Mouse (Mus musculus): ENCODE results near the gene Asb10. TPM values are rescaled to one million over a fixed set of nuclear protein-coding genes. Genes with fewer than 3 reads are reported as not detected.

Asb10 gene
- polyA plus RNA-seq, 2 experiments = 1.1 to 2.7 TPM

DNA sequence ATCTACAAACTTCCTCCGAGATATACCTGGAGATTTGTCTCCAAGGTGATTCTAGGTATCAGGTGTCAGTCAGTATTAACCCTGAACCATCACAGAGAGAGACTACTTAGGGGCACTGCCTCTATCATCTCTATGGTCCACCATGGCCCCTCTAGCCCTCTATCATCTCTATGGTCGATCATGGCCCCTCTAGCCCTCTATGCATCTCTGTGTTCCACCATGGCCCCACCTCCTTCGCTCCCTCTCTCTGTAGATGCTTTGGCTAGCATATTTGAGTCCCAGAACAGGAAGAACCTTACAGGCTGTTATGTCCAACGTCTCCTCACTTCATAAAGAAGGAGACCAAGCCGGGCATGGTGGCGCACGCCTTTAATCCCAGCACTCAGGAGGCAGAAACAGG, 1.9 kb upstream of the Asb10 start:
- no peak overlapping the region for H3K4me3 ChIP-seq (replicated peaks; ENCODE audit: low read length)
- H3K9ac ChIP-seq (ENCODE audit: low read depth, low read length, severe bottlenecking) = no peak overlapping the region
- WGBS = 80% methylated on average over 7 of the region's 7 CpGs
- no peaks in the 10 kb centered on the region for H3K36me3 ChIP-seq (ENCODE audit: control insufficient read depth, insufficient read depth, low read length)
- DNase-seq (ENCODE audit: low spot score) (no peak), ATAC-seq (ENCODE audit: low FRiP score, low read depth) (no peak)
- TF ChIP-seq POLR2A (IDR thresholded peaks at IDR 0.05; ENCODE audit: borderline replicate concordance, extremely low read depth, insufficient read depth, insufficient read length) = no peak
- H3K4me2 ChIP-seq (replicated peaks; ENCODE audit: low read depth, low read length, severe bottlenecking) = no peak overlapping the region
- no peaks in the 10 kb centered on the region for H3K9me3 ChIP-seq (ENCODE audit: control insufficient read depth, low read length)
- no peak overlapping the region for H3K27ac ChIP-seq (replicated peaks; ENCODE audit: low read depth, low read length)
- H3K4me1 ChIP-seq (ENCODE audit: control insufficient read depth, insufficient read depth, low read length) = peaks cover 18% of the 10 kb centered on the region
- H3K27me3 ChIP-seq (ENCODE audit: control insufficient read depth, insufficient read depth, low read length) = no peaks in the 10 kb centered on the region

DNA sequence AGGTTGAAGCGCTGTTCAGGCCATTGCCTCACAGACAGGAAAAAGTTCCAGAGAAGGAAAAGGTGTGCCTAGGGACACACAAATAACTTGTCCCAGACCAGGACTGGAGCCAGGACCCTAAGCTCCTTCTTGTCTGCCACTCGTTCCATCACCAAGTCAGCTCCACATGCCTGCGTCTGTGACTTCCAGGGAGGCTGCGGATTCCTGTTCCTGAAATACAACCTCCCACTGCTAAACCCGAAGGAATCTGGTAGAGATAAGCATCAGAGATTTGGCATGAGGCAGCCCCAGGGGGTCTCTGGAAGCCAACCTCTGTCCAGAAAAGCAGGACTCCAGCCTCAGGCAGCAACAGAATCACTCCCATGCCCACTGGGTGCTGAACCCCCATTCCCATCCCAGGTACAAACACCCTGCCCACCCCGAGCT, 379 bp upstream of the Asb10 start:
- Histone ChIP-seq H3K27ac (replicated peaks; ENCODE audit: low read depth, low read length) (no peak overlapping the region), H3K9me3 (ENCODE audit: control insufficient read depth, low read length) (no peaks in the 10 kb centered on the region), H3K36me3 (ENCODE audit: control insufficient read depth, insufficient read depth, low read length) (no peaks in the 10 kb centered on the region), H3K4me3 (replicated peaks; ENCODE audit: low read length) (no peak overlapping the region), H3K4me1 (ENCODE audit: control insufficient read depth, insufficient read depth, low read length) (peaks cover 18% of the 10 kb centered on the region), H3K9ac (ENCODE audit: low read depth, low read length, severe bottlenecking) (no peak overlapping the region), H3K27me3 (ENCODE audit: control insufficient read depth, insufficient read depth, low read length) (no peaks in the 10 kb centered on the region), H3K4me2 (replicated peaks; ENCODE audit: low read depth, low read length, severe bottlenecking) (peak overlapping the region; percentile 24; the same call in 1 of the 2 replicates)
- TF ChIP-seq POLR2A (IDR thresholded peaks at IDR 0.05; ENCODE audit: borderline replicate concordance, extremely low read depth, insufficient read depth, insufficient read length) = no peak
- DNase-seq (ENCODE audit: low spot score) = no peak
- WGBS = 11% methylated on average over 6 of the region's 6 CpGs
- peak; percentile 17; the same call in 1 of the 2 replicates for ATAC-seq (ENCODE audit: low FRiP score, low read depth)

DNA sequence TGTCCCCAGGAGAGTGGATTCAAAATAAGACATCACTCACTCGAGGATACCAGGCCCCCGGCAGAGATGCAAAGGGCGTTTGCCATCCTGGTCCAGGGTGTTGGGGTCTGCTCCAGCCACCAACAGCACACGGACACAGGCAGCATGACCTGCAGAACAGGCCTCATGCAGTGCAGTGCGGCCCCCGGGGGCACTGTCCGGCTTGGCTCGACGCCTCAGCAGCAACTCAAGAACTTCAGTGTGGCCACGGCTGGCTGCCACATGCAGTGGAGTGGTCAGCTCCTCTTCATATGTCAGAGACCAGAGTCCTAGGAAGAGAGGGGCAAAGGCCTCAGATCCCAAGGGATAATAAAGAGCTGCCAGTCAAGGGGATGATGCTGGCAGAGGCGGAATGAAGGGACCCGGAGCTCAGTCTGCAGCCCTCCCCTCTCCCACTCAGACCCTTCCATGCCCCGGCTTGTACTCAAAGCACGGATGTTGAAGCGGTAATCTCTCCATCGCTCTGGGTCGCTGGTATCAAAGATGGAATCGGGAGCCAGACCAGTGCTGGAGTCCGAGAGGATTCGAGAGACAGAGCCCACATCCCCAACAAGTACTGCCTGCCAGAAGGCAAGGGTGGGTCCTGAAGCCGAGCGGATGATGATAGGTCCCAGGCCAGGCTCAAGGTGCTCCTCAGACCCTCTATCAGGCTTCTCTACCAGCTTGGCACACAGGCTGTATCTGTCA, 1.0 kb downstream of the Asb10 start:
- H3K27ac ChIP-seq (replicated peaks; ENCODE audit: low read depth, low read length) = no peak overlapping the region
- DNase-seq (ENCODE audit: low spot score) (no peak), ATAC-seq (ENCODE audit: low FRiP score, low read depth) (no peak)
- no peak overlapping the region for H3K9ac ChIP-seq (ENCODE audit: low read depth, low read length, severe bottlenecking)
- no peak overlapping the region for H3K4me2 ChIP-seq (replicated peaks; ENCODE audit: low read depth, low read length, severe bottlenecking)
- no peaks in the 10 kb centered on the region for H3K9me3 ChIP-seq (ENCODE audit: control insufficient read depth, low read length)
- H3K4me3 ChIP-seq (replicated peaks; ENCODE audit: low read length) = no peak overlapping the region
- H3K4me1 ChIP-seq (ENCODE audit: control insufficient read depth, insufficient read depth, low read length) = peaks cover 18% of the 10 kb centered on the region
- no peaks in the 10 kb centered on the region for H3K27me3 ChIP-seq (ENCODE audit: control insufficient read depth, insufficient read depth, low read length)
- no peak for TF ChIP-seq POLR2A (IDR thresholded peaks at IDR 0.05; ENCODE audit: borderline replicate concordance, extremely low read depth, insufficient read depth, insufficient read length)
- WGBS = 79% methylated on average over 22 of the region's 22 CpGs
- H3K36me3 ChIP-seq (ENCODE audit: control insufficient read depth, insufficient read depth, low read length) = no peaks in the 10 kb centered on the region

DNA sequence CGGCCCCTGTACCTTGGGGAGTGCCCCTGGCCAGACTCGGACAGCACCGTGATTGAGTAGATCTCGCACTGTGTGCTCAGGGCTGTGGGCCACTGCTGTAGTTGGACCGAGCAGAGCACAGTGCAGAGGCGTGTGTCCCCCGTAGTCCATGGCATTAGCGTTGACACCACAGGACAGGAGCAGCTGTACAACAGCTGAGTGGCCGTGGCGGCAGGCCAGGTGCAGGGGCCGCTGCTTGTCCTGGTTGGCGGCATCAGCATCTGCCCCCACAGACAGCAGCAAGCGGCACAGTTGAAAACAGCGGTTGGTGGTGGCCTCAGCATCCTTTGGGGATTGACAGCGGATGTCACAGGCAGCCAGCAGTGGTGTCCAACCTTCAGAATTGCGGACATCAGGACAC, 3.2 kb downstream of the Asb10 start:
- DNase-seq (ENCODE audit: low spot score) (peak; percentile 37), ATAC-seq (ENCODE audit: low FRiP score, low read depth) (peak; percentile 27; the same call in 1 of the 2 replicates)

GRCm38 (mm10) chr5:24536511-24536910, 4.3 kb downstream of the Asb10 start:
- no peak for TF ChIP-seq POLR2A (IDR thresholded peaks at IDR 0.05; ENCODE audit: borderline replicate concordance, extremely low read depth, insufficient read depth, insufficient read length)
- Histone ChIP-seq H3K9me3 (ENCODE audit: control insufficient read depth, low read length) (no peaks in the 10 kb centered on the region), H3K4me3 (replicated peaks; ENCODE audit: low read length) (no peak overlapping the region), H3K27ac (replicated peaks; ENCODE audit: low read depth, low read length) (no peak overlapping the region), H3K4me1 (ENCODE audit: control insufficient read depth, insufficient read depth, low read length) (peaks cover 18% of the 10 kb centered on the region), H3K9ac (ENCODE audit: low read depth, low read length, severe bottlenecking) (no peak overlapping the region), H3K4me2 (replicated peaks; ENCODE audit: low read depth, low read length, severe bottlenecking) (no peak overlapping the region), H3K36me3 (ENCODE audit: control insufficient read depth, insufficient read depth, low read length) (no peaks in the 10 kb centered on the region), H3K27me3 (ENCODE audit: control insufficient read depth, insufficient read depth, low read length) (no peaks in the 10 kb centered on the region)
- no peak for ATAC-seq (ENCODE audit: low FRiP score, low read depth)
- WGBS = 75% methylated on average over 5 of the region's 5 CpGs
- no peak for DNase-seq (ENCODE audit: low spot score)

More for the DNA sequence above, 3.2 kb downstream of the Asb10 start:
- H3K4me2 ChIP-seq (replicated peaks; ENCODE audit: low read depth, low read length, severe bottlenecking) = no peak overlapping the region
- no peaks in the 10 kb centered on the region for H3K27me3 ChIP-seq (ENCODE audit: control insufficient read depth, insufficient read depth, low read length)
- no peaks in the 10 kb centered on the region for H3K36me3 ChIP-seq (ENCODE audit: control insufficient read depth, insufficient read depth, low read length)
- H3K4me3 ChIP-seq (replicated peaks; ENCODE audit: low read length) = no peak overlapping the region
- H3K27ac ChIP-seq (replicated peaks; ENCODE audit: low read depth, low read length) = no peak overlapping the region
- 62% methylated on average over 16 of the region's 16 CpGs for WGBS
- peaks cover 18% of the 10 kb centered on the region for H3K4me1 ChIP-seq (ENCODE audit: control insufficient read depth, insufficient read depth, low read length)
- H3K9ac ChIP-seq (ENCODE audit: low read depth, low read length, severe bottlenecking) = no peak overlapping the region
- no peaks in the 10 kb centered on the region for H3K9me3 ChIP-seq (ENCODE audit: control insufficient read depth, low read length)
- no peak for TF ChIP-seq POLR2A (IDR thresholded peaks at IDR 0.05; ENCODE audit: borderline replicate concordance, extremely low read depth, insufficient read depth, insufficient read length)
